Mouse (Mus musculus) adrenal gland (tissue): ENCODE measurements around the gene Mafk.

ENCODE experiments used
- intact Hi-C: fragments of 180-260 bp; cut with DNase I; formaldehyde crosslinking; loops from one replicate; pipeline ENCODE4 v1.15.1; 2025

Mafk gene

DNA sequence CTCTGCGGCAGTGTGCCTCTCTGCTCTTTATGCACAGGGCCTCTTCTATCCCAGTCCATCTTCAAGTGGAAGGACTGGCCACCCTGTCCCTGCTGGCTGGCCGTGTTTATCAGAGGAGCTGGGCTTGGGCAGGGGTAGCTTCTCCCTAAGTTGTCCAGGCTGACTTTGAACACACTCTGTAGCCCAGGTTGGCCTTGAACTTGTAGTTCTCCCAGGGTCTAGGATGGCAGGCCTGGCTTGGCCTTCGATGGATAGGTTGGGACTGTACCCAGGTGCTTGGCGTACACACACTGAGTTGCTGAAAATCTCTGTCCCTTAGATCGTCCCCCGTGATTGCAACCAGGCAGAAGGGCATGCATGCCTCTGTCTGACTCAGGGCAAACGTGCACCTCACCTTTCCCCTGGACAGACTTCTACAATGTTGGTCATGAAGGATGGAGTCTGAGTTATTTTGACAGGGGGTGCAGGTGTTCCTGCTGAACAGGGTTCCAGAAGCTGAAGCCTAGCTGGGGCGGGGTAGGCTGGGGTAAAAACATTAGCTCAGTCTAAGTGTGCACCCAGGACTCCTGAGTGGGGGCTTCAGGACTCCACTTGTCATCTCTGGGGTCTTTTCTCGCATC lies 4.8 kb downstream of the Mafk start:
- intact Hi-C loops = no loop called here

DNA sequence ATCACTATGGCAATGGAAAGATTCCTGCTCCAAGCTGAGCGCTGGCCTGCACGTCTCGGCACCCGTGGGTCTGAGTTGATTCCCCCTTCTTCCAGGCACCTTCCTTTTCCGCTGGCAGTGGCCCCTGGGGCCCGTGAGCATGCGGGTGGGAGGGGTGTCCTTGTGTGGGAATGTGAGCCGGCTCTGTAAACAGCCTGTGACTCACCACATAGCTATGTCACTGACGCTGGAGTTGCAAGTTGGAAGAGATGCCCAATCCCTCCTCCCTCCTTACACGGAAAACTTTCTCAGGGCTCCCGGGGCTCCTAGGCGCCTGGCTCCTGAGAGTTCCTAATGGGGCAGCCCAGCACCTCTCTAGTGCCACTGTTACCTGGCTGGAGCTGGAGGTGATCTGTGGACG lies 5.6 kb downstream of the Mafk start:
- intact Hi-C loops = no loop called here

DNA sequence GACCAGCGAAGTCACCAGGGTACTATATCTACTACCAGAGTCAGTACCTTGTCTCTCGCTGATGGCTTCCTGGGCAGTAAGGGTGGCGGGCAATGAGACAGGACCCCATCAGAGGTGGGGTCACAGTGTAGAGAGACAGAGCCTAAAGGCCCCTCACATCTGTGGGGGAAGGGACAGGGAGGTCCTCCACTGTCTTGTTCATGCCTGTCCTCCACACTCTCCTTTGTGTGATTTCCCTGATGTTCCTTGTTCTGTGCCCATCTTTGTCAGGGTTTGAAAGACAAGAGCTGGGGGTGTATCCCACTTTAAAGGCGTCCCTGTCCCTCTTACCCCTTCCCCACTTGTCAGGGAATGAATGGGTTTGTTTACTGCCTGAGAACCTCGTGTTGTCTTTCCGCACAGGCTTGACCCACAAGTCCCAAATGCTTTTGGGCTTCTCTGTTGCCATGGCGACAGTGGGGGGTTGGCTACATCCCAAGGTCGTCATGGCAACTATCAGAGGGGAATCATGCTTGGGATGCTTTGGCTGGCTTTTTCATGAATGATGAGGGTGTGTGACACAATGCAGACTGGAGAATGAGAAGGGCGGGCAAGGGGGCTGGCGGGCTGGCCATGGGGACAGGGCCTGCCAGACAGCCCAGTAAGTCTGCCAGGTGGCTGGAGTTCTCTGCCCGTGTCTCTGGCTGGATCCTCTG lies 6.3 kb downstream of the Mafk start:
- intact Hi-C loops = no loop called here

DNA sequence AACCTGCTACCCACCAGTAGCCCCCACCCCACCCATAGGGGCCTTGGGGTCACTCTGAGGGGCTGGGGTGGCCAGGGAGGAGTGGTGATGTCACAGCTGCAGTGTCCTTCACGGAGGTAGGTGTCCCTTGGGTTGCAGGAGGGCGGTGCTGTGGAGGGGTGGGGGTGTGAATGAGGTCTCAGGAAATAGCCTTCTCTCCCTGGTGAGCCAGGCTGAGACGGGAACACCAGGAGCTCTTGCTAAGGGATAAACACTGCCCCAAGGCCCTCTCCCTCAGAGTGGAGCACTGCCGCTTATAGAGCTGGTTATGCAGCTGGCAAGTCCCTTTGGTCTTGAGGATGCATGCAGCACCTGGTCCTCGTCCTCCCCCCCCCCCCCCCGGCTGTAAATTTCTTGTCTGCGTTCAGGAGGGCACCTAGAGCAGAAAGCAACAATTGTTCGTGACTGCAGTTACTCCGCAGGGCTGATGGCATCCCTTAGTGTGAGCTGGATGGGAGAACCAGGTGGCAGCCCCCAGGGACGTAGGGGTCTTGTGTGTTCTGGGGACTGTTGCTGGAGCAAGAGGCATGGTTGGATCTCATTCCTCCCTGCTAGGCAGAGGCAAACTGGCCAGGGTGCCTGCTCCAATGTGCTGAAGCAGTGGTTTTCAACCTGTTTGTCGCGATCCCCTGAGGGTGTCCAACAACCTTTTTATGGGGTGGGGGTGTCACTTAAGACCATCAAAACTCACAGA lies 7.0 kb downstream of the Mafk start:
- intact Hi-C loops = no loop called here

DNA sequence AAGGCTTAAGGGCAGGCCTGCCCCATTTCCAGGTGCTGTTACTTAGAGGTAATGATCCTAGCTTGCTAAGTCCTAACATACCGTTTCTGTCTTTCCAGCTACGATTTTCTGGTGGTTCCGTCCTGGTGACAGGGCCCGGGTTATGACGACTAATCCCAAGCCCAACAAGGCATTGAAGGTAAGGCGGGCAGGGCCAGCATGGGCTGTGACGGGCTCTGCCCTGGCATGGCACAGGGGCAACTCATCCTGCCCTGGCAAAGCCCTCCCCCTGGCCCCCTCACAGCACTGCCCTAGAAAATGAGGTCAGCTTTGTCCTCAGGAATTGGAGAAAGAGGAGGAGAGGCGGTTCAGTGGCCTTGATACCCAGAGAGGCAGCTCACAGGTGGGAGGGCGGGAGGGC lies 7.7 kb downstream of the Mafk start:
- intact Hi-C loops = no loop called here

DNA sequence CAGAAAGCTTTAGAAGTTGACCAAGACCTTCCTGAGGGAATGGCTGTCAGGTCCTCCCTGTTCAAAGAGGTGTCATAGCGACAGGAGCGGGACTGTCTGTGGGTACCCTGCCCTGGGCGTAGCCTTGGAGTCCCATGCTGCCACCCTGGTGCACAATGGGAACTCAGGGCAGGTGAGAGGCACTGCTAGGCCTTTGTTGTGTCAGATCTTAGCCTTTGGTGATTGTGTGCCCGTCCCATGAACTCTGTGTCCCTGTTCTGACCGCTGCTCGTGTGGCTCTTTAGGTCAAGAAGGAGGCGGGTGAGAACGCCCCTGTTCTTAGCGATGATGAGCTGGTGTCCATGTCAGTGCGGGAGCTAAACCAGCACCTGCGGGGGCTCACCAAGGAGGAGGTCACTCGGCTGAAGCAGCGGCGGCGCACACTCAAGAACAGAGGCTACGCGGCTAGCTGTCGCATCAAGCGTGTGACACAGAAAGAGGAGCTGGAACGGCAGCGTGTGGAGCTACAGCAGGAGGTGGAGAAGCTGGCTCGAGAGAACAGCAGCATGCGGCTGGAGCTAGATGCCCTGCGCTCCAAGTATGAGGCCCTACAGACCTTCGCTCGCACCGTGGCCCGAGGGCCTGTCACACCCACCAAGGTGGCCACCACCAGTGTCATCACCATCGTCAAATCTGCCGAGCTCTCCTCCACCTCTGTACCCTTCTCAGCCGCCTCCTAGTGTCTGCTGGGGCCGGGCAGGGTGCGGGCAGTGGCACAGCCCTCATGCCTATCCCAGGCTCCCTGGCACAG lies 8.7 kb downstream of the Mafk start:
- intact Hi-C loops = no loop called here

DNA sequence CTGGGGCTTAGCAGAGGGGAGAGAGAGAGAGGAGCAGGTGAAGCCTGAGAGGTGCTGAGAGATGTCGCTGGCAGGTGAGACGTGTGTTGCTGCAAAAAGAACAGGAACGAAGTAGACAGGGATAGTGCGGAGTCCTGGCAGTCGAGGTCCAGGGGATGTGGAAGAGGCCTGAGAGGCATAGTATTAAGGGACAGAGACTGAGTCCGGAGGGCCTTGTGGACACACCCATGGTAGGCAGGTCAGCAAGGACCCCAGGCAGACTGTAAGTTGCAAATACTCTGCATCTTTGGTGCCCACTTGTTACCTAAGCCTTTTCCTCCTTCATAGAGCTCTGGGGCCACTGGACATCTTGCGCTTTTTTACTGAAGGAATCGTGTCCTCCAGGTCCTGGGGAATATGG lies 9.9 kb downstream of the Mafk start:
- intact Hi-C loops = no loop called here

DNA sequence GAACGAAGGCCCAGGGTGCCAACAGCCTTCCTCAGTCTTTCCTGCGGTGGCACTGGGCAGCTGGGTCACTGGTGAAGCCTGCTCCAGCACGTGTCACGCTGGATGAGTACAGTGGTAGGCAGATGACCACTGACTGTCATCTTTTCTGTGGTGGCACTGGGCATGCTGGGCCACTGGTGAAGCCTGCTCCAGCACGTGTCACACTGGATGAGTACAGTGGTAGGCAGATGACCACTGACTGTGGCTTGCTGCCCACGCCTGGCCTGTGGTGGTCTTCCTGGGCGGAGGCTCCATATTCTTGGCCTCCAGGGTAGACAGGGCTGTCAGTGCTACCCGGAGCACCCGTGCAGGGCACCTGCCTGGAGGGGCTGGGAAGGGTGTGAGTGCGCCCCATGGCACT lies 10.6 kb downstream of the Mafk start:
- intact Hi-C loops = no loop called here

DNA sequence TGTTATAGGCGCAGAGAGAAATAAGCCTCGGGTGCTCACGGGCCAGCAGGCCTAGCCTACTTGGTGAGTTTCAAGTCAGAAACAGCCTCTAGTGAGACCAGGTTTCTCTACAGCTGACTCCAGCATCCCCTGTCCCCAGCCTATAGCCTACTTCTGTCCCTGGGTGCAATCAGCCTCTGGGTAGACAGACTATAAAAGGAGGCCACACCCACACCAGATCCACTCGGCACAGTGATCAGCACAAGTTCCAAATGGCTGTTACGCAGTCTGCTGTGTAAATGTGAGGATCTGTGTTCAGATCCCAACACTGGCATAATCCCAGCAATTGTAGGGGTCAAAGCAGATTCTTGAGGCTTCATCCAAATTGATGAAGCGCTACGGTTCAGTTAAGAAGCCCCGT lies 11.9 kb downstream of the Mafk start:
- intact Hi-C loops = no loop called here

DNA sequence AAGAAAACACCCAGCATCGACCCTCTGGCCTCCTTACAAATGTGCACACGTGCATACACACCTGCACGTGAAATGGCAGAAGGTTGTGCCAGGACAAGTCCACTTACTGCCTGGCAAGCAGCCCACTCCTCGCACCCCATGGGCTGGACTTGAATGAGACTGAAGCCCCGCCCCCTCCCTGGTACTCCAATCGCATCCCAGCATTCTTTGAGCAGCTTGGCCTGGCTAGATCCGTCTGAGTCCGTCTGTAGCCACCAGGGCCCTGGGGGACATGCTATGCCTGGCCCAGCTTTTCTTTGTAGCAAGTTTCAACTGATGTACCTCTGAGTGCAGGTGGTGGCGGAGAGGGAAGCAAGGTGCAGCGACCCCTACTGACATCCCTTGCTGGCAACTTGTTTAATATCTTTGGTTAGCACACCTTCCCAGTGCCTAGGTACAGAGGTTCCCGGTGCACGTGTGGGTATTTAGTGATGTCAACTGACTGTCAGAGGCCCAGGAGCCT lies 12.3 kb downstream of the Mafk start:
- intact Hi-C loops = no loop called here

DNA sequence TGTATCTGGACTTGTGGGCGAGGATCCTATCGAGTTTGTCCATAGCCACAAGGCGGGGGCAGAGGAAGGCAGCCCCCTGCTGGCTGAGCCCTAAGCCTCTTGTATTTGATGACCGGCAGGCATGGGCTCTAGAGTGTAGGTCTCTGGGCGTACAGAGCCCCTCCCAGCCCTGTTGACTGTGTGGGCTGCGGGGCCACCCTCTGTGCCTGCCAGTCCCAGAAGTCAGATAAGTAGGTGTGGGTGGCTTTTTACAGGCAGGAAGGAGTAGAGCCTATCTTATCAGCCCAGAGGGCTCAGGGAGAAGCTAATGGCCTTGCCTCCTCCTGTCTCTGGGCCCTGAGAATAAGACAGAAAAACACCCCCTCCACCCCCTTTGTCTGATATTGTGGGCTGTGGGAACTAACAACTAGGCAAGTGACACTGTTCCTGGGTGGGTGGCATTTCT lies 12.8 kb downstream of the Mafk start:
- intact Hi-C loops = no loop called here

DNA sequence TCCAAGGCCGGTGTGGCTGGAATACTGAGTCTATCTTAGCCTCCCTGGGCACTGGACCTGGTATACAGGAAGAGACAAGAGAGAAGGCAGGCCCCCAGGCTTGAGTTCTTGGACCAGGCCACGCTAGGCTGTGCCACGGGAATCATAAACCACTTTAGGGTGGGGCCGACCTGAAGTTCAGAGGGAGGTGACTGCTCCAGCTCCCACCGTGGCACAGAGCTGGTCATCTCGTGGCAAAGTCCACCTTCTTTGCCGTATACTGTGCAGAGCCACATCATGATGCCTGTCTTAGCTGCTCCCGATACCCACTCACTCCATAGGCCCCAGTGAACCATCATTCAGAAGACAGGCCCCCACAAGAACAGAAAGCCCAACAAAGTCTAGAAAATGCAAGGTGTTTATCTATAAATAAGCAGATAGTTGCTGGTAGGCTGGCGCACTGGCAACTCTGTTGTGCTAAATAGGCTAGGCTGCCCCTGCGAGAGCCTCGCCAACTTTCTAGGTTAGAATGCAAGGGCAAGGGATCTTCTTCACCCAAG lies 13.3 kb downstream of the Mafk start:
- intact Hi-C loops = no loop called here

DNA sequence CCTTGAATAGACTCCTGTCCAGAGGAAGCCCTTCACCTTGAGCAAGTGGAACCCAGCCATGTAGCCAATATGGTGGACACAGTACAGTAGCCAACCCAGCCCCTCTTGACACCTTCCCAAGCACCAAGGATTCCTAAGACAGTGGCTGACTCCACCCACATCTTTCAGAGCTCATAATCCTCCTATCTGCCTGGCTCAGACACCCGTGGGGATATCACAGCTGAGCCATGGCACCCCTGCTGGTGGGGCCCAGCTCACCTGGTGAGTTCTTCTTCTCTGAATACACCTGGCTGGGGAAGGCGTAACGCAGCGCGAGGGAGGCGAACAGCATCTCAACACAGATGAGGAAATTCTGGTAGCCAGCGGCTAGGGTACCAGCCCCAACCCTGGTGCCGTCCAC lies 14.6 kb downstream of the Mafk start:
- intact Hi-C loops = no loop called here

DNA sequence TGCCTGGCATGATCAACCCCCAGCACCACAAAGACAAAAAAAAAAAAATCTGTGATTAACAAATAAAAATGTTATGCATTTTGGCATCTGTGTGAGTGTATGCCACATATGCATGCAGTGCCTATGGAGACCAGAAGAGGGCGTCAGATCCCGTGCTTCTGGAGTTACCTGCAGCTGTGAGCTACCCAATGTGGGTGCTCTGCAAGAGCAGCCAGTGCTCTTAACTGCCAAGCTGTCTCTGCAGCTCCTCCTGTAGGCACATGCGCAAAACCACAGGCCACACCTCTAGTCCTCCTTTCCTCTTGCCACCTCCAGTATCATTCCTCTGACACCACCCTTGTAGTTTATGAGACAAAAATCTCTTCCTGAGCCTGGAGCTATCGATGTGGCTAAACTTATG lies 18.1 kb downstream of the Mafk start:
- intact Hi-C loops = no loop called here

DNA sequence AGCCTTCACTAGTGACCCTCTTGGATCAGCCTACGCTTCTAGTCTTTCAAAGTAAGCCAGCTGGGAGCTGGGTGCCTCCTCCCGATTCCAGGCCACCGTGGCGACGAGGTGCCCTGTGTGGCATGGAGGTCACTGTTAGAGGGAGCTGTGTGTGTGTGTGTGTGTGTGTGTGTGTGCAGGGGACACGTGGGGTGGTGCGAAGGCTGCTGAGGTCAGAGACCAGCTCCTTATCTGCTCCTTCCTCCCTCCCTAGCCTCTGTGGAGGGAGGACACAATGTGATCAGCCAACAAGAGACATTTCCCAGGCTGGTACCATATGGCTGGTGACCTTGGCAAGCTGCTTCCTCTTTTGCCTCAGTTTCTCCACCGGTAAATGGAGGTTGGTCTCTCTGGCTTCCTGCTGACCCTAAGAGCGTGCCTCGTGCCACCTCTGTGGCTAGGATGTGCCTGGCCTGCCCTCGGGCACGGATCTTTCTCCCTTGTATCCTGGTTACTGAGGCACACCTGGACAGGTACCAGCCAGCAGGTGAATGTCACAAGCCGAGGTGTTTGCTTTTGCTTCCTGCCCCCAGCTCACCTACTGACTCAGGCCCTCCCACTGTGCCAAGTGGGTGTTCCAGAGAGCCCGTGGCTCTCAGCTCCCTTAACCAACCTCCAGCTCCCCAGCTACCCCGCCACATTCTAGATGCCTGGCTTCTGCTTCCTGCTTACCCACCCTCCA lies 20.5 kb downstream of the Mafk start:
- intact Hi-C loops = no loop called here

DNA sequence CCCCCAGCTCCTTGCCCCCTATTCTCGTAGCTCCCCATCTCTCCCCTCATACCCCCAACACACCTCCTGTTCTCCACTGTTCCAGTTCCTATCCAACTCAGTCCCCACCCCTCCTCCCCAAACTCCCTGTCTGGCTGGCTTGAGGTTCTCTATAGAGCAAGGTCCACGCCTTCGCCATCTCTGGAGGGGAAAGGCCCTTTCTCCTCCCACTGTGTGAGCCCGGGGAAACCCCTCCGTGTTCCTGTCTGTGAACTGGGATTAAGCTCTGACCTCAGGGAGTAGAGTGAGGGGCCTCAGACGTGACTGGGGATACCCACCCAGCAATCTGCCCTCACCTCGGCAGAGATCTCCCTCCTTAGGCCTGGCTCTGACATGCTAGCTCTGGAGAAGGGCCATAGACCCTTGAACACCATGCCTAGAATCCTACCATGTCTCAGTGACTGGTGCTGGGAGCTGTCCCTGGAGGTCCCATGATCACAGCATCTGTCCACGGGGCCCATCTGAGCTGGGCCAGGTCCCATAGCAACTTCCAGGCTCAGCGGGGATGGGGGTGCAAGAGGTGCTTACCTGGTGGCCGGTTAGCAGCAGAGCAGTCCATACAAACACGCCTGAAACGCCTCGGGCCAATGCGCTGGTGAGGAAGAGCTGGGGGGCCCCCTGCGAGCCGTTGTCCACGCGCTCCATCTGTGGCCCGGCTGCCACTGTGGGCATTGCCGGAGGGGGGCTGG lies 21.2 kb downstream of the Mafk start:
- intact Hi-C loops = no loop called here

DNA sequence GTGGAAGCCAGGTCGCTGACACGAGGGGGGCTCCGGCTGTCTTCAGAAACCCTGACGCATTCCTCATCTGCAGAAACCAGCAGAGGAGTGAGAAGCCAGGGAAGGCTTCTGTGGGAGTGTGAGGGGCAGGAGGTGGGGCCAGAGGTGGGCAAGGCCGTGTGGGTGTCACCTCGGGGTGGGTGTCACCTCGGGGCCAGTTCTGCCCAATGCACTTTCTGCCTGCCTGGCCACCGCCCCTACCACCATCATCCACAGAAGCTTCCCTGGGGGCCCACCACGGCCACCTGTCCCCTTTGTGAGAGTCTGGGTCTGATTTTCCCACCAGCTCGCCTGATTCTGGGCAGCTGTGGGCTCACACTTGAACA lies 21.8 kb downstream of the Mafk start:
- intact Hi-C loops = no loop called here

DNA sequence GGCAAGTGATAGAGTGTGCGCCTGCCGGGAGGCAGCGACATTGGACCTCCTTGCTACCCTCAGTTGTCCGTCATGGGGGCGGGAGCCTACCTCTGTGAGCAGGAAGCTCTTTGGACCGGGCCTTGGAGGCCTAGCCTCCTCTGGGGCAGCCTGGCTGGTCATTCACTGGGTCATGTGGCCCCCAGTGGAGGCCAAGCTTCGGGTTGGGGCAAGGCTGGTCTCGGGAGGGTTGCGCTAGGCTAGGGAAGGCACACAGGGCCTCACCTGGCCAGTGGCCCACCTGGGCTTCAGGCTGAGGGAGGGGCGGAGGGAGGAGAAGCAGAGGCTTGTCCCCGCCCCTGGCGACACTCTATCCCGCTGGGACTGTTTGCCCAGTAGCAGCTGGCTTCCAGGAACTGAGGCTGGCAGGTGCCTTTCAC lies 22.7 kb downstream of the Mafk start:
- intact Hi-C loops = no loop called here

DNA sequence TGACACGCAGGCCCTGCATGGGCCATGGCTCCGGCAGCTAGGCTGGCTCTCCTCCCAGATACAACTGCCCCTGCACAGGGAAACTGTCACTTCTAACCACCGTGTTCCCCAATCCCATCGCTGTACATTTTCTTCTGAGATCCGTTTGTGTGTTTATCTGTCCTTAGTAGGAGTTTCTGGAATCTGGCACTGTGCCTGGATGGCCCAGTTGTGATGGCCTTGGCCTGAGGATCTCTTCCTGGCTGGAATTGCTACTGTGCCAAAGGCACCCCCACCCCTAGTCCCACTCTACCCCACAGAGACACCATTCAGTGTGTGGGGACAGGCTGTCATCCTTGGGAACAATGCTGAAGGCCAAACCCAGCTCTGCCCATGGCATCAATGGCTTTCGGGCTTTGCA lies 24.7 kb downstream of the Mafk start:
- intact Hi-C loops = loop anchor here (5.0 kb wide), 1 partner anchor 34 kb away; no protein-coding TSS in a partner anchor

DNA sequence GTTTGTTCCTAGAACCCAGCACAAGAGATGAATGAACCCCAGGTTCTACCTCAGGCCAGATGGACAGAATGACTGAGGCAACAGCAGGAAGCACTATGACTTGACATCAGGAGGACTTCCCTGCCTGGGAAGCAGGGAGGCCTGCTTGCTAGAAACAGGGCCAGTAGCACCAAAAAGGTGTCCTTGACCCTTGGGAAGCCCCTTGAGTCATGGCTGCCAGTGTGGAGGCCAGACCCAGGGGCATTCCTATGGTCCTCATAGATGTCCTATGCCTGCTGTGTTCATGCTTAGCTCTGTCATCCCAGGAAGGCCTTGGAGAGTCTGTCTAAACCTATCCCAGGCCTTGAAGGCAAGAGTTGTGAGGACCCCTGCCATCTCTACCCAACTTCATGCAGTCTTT lies 25.1 kb downstream of the Mafk start:
- intact Hi-C loops = loop anchor here (5.0 kb wide), 1 partner anchor 34 kb away; no protein-coding TSS in a partner anchor
